Mouse (Mus musculus) liver, adult 2 months (tissue): ENCODE results near the gene Atp5b.

ENCODE experiments used
- CTCF ChIP-seq: fragments of 200-500 bp; IDR thresholded peaks from 2 replicates; pipeline ENCODE4 v1.5.1; 2011; ENCODE audit warnings: low read depth, low read length, control low read depth
- POLR2A ChIP-seq: fragments of 200-500 bp; IDR thresholded peaks from 2 replicates; pipeline ENCODE4 v1.6.1; 2011; ENCODE audit warnings: low read length, control low read depth; ENCODE audit not compliant: insufficient read depth; ENCODE audit errors: extremely low read depth

DNA sequence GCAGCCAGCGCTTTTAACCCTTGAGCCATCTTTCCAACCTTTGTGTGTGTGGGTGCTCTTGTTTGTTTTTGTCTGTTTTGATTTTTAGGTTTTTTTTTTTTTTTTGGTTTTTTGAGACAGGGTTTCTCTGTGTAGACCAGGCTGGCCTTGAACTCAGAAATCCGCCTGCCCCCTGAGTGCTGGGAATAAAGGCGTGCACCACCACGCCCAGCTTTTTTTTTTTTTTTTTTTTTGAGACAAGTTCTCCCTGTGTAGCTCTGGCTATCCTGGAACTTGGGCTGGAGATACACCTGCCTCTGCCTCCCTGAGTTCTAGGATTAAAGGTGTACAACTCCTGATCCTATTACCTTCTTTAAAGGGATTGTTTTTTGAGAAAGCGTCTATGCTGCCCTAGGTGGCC is 22.0 kb upstream of the Atp5b start:
- TF ChIP-seq POLR2A: no peak
- no peak for TF ChIP-seq CTCF
